Mouse (Mus musculus) limb, embryonic 12.5 days (tissue): ENCODE data around the gene Ints14. TPM values are rescaled to one million over a fixed set of nuclear protein-coding genes. Genes with fewer than 3 reads are reported as not detected.

ENCODE experiments used
- ATAC-seq: fragments of 200-750 bp; cut with Nextera tagmentation; 2 replicates; pipeline ENCODE4 v1.8.0; 2017; ENCODE audit warnings: low read depth, moderate TSS enrichment; ENCODE audit not compliant: insufficient number of reproducible peaks, insufficient read depth, low FRiP score, low TSS enrichment
- H3K27ac ChIP-seq: fragments of 300-500 bp; sonication (generic); 2 replicates; pipeline ENCODE4 v1.5.1; 2016; ENCODE audit warnings: mild to moderate bottlenecking, moderate library complexity
- H3K27me3 ChIP-seq: fragments of 300-500 bp; sonication (generic); 2 replicates; pipeline ENCODE4 v1.6.1; 2016; ENCODE audit warnings: mild to moderate bottlenecking, moderate library complexity
- H3K36me3 ChIP-seq: fragments of 300-500 bp; sonication (generic); 2 replicates; pipeline ENCODE4 v1.6.1; 2016; ENCODE audit warnings: mild to moderate bottlenecking, moderate library complexity
- H3K4me1 ChIP-seq: fragments of 300-500 bp; sonication (generic); replicated peaks from 2 replicates; pipeline ENCODE4 v1.6.1; 2016
- H3K4me2 ChIP-seq: fragments of 300-500 bp; sonication (generic); 2 replicates; pipeline ENCODE4 v1.6.1; 2016; ENCODE audit warnings: mild to moderate bottlenecking, moderate library complexity
- H3K4me3 ChIP-seq: fragments of 300-500 bp; sonication (generic); replicated peaks from 2 replicates; pipeline ENCODE4 v1.5.1; 2016; ENCODE audit warnings: mild to moderate bottlenecking
- H3K9ac ChIP-seq: fragments of 300-500 bp; sonication (generic); replicated peaks from 2 replicates; pipeline ENCODE4 v1.6.1; 2016; ENCODE audit warnings: mild to moderate bottlenecking, moderate library complexity
- H3K9me3 ChIP-seq: fragments of 300-500 bp; sonication (generic); 2 replicates; pipeline ENCODE4 v1.6.1; 2016; ENCODE audit warnings: mild to moderate bottlenecking, moderate library complexity
- WGBS: fragments of 180-500 bp; shearing (Covaris S2); methylation state at CpG from one replicate; pipeline ENCODE4 v1.1.7; 2016; 5-methylcytosine and 5-hydroxymethylcytosine counted together
- polyA plus RNA-seq: library from polyadenylated mRNA; unstranded; fragments of >200 nt; fragmentation: Nextera tagmentation; extraction: Ambion mirVana; gene quantifications from 2 replicates; pipeline ENCODE4 v1.2.1, GENCODE M21; 2016

Gene Ints14
- polyA plus RNA-seq, 1 experiment from 2014 or later = 60.2 TPM

- Histone ChIP-seq H3K36me3 (peaks cover 84% of the 10 kb centered on the region), H3K9ac (no peak overlapping the region), H3K4me1 (no peaks in the 10 kb centered on the region), H3K4me3 (no peak overlapping the region), H3K27ac (no peak overlapping the region), H3K4me2 (no peak overlapping the region), H3K27me3 (no peaks in the 10 kb centered on the region), H3K9me3 (no peaks in the 10 kb centered on the region)
- no peak for ATAC-seq
- whole genome bisulfite sequencing = 75% methylated on average over 4 of the region's 4 CpGs
Measured at GRCm38 (mm10) chr9:65001481-65001880, 40.8 kb downstream of the Ints14 start.

DNA sequence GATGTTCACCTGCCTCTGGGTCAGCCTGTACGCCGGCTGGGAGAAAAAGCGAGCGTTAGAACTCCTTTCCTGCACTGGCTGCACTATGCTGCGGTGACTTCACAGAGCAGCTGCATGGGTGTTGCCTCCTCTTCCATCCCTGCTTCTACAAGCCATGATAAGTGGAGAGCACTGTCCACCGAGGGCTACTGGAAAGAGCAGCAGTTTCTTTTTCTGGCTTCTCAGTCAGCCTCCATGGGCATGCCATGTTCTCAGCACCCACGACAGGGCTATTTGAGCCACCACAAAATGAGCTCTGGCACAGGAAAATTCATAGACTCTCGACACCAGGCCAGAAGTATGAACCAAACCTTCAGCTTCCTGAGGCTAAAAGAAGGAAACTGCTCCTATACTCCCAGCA lies 45.0 kb downstream of the Ints14 start:
- ATAC-seq = no peak
- no peak overlapping the region for H3K27ac ChIP-seq
- peaks cover 82% of the 10 kb centered on the region for H3K36me3 ChIP-seq
- H3K4me2 ChIP-seq = no peak overlapping the region
- no peaks in the 10 kb centered on the region for H3K27me3 ChIP-seq
- 0 out of 2 replicates have a peak, but pooled peaks cover 4% of the 10 kb centered on the region for H3K9me3 ChIP-seq
- WGBS = 94% methylated on average over 8 of the region's 8 CpGs
- H3K9ac ChIP-seq = no peak overlapping the region
- no peaks in the 10 kb centered on the region for H3K4me1 ChIP-seq
- no peak overlapping the region for H3K4me3 ChIP-seq

GRCm38 (mm10) chr9:65010632-65011031 lies 49.9 kb downstream of the Ints14 start:
- H3K27ac ChIP-seq = no peak overlapping the region
- no peaks in the 10 kb centered on the region for H3K4me1 ChIP-seq
- no peak overlapping the region for H3K9ac ChIP-seq
- no peak overlapping the region for H3K4me3 ChIP-seq
- WGBS = 90% methylated on average over 8 of the region's 8 CpGs
- H3K9me3 ChIP-seq = 0 out of 2 replicates have a peak, but pooled peaks cover 4% of the 10 kb centered on the region
- ATAC-seq = no peak
- H3K36me3 ChIP-seq = peaks cover 41% of the 10 kb centered on the region
- no peak overlapping the region for H3K4me2 ChIP-seq
- no peaks in the 10 kb centered on the region for H3K27me3 ChIP-seq

DNA sequence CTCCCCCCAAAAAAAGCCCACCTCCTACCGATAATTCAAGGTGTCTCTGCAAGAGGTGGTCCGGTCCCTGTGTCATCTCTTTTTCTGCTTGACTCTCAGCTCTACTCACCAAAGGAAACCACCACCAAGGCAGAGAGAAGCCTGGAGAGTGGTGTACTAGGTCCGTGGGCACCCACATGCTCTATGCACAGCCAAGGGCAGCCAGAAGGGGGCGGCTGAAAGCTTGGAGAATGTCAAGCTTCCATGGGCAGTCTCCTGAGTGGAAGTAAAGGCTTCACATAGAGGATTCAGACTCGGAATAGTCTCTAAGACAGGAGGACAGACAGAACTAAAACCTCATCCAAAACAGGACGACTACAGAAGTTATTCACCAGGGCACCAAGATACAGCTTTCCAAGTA lies 50.6 kb downstream of the Ints14 start:
- H3K9ac ChIP-seq = no peak overlapping the region
- H3K27ac ChIP-seq = no peak overlapping the region
- 0 out of 2 replicates have a peak, but pooled peaks cover 4% of the 10 kb centered on the region for H3K9me3 ChIP-seq
- ATAC-seq = no peak
- 61% methylated on average over 6 of the region's 6 CpGs for WGBS
- H3K4me2 ChIP-seq = no peak overlapping the region
- H3K27me3 ChIP-seq = no peaks in the 10 kb centered on the region
- H3K4me1 ChIP-seq = no peaks in the 10 kb centered on the region
- peaks cover 35% of the 10 kb centered on the region for H3K36me3 ChIP-seq
- no peak overlapping the region for H3K4me3 ChIP-seq

DNA sequence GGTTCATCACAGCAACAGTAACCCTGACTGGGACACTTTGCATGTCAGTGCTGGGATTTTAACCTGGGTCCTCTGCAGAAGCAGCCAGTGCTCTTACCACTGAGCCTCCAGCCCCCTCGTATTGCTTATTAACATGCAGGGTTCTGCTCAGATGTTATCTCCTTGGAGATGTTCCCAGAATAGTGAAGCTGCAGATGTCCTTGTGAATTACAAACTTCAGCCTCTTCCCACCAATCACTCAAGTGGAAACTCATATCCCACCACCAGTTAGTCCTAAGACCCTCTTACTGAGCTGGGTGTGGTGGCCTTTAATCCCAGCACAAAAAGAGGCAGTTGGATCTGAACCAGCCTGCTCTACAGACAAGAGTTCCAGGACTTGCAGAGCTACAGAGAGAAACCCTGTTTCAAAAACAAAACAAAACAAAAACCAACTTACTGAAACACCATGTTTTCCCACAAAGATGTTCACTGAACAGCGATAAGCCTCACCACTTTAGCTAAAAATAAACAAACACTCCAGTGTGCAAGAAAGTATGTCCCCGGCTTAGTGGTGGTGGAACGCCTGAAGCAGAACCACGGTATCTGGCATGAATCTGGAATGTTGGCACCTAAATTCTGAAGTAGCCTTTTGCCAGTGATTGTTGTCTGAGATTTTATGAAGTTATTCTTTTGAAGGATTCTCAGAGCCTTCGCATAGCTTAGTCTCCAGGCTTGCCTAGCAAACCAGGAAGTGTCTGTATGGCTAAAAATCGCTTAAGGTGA lies 54.9 kb downstream of the Ints14 start:
- peaks cover 21% of the 10 kb centered on the region for H3K4me1 ChIP-seq
- H3K9ac ChIP-seq = no peak overlapping the region
- peaks cover 1% of the 10 kb centered on the region; the same call in 1 of the 2 replicates for H3K36me3 ChIP-seq
- no peak for ATAC-seq
- no peak overlapping the region for H3K4me3 ChIP-seq
- H3K27ac ChIP-seq = no peak overlapping the region
- no peak overlapping the region for H3K4me2 ChIP-seq
- no peaks in the 10 kb centered on the region for H3K27me3 ChIP-seq
- 89% methylated on average over 7 of the region's 7 CpGs for WGBS
- no peaks in the 10 kb centered on the region for H3K9me3 ChIP-seq

DNA sequence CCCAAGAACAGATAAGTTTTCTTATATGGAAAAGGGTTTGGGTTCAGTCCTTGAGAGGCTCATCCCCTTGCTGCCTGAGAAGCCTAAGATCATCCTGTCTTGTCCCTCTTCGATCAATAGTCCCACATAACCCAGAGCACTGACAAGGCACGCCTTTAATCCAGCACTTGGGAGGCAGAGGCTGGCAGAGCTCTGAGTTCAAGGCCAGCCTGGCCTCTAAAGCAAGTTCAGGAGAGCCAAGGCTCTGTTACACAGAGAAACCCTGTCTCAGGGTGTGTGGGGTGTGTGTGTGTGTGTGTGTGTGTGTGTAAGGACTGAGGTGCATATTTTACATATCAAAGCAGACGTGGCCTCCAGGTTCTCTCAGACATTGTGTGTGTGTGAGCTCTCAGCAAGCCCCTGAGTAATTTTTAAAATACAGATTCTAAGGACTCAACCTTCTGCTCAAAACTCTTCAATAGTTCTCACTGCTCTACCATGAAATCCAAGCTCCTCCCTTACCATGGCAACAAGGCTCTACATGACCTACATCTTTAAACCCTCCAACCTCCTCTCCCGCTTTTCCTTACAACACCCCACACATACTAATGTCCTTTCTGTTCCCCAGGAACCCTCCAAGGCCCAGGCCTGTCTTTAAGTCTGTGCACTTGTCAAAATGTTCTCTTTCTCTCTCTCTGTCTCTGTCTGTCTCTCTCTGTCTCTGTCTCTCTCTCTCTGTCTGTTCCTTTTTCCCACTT lies 55.7 kb downstream of the Ints14 start:
- Histone ChIP-seq H3K27me3 (no peaks in the 10 kb centered on the region), H3K4me2 (no peak overlapping the region), H3K4me1 (peaks cover 21% of the 10 kb centered on the region), H3K36me3 (no peaks in the 10 kb centered on the region), H3K9ac (no peak overlapping the region), H3K27ac (no peak overlapping the region), H3K9me3 (no peaks in the 10 kb centered on the region), H3K4me3 (no peak overlapping the region)
- no peak for ATAC-seq
- WGBS = 86% methylated on average over 4 of the region's 4 CpGs

DNA sequence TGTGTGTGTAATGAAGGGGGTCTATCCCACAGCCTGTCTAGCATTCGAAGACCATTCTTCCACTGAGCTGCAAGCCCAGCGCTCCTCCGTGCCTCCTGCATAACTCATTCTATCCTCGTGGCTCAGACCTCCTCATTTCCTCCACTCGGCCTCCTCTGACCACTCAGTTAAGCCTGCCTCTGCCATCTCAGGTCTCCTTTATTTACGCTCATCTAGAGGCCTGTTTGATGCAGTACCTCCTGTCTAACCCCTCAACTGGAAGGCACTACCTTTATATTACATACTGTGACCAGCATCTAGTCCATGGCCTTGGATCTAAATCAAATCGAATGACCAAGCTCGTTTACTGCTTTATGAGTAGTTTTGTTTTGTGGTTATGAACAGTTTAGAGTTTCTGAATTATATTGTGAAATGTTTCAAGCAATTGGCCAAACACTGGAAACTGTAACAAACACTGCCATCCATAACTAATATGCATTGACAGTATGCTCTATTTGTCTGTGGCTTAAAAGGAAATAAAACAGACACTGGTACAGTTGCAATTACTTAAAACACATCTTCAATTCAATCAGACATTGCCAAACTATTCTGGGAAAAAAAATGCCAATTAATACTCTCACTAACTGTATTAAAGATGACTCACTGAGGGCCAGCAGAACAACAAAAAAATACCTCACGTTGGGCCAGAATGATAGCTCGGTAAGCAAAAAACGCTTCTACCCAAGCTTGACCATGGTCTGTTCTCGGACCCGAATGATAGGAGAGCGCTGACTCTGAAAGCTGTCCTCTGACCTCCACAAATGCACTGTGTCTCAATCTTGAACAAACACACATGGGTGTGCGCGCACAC lies 56.5 kb downstream of the Ints14 start:
- no peak overlapping the region for H3K4me2 ChIP-seq
- no peak for ATAC-seq
- peaks cover 25% of the 10 kb centered on the region for H3K4me1 ChIP-seq
- H3K27ac ChIP-seq = no peak overlapping the region
- no peaks in the 10 kb centered on the region for H3K9me3 ChIP-seq
- no peaks in the 10 kb centered on the region for H3K27me3 ChIP-seq
- WGBS = 83% methylated on average over 16 of the region's 16 CpGs
- H3K4me3 ChIP-seq = no peak overlapping the region
- no peaks in the 10 kb centered on the region for H3K36me3 ChIP-seq
- H3K9ac ChIP-seq = no peak overlapping the region

DNA sequence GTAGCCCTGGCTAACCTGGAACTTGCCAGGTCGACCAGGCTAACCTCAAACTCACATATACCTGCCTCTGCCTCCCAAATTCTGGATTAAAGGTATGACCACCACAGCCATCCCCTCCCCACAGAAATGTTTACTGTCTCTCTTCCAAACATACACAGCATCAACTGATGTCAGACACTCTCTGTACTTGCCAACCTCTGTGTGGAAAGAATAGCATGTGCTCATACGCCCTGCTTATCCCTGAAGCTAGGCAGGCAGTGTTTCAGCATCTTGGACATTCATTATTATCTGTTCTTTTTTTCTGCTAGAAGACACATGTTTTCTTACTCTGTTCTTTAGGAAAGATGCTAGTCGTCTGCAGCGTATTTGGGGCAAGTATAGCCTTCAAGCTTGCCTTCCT lies 57.2 kb downstream of the Ints14 start:
- WGBS = 85% methylated on average over 4 of the region's 4 CpGs
- Histone ChIP-seq H3K4me3 (no peak overlapping the region), H3K36me3 (no peaks in the 10 kb centered on the region), H3K27me3 (no peaks in the 10 kb centered on the region), H3K4me1 (peaks cover 26% of the 10 kb centered on the region), H3K4me2 (no peak overlapping the region), H3K27ac (no peak overlapping the region), H3K9me3 (no peaks in the 10 kb centered on the region), H3K9ac (no peak overlapping the region)
- no peak for ATAC-seq

- H3K4me2 ChIP-seq = 0 out of 2 replicates have a peak overlapping the region, but pooled peaks have one; percentile 11
- H3K36me3 ChIP-seq = no peaks in the 10 kb centered on the region
- ATAC-seq = no peak
- peaks cover 26% of the 10 kb centered on the region for H3K4me1 ChIP-seq
- no peaks in the 10 kb centered on the region for H3K27me3 ChIP-seq
- 80% methylated on average over 3 of the region's 3 CpGs for WGBS
- no peak overlapping the region for H3K4me3 ChIP-seq
- H3K9ac ChIP-seq = 0 out of 2 replicates have a peak overlapping the region, but pooled peaks have one; percentile 19
- H3K9me3 ChIP-seq = no peaks in the 10 kb centered on the region
- H3K27ac ChIP-seq = no peak overlapping the region
Measured at GRCm38 (mm10) chr9:65018588-65019121, 58.0 kb downstream of the Ints14 start.

DNA sequence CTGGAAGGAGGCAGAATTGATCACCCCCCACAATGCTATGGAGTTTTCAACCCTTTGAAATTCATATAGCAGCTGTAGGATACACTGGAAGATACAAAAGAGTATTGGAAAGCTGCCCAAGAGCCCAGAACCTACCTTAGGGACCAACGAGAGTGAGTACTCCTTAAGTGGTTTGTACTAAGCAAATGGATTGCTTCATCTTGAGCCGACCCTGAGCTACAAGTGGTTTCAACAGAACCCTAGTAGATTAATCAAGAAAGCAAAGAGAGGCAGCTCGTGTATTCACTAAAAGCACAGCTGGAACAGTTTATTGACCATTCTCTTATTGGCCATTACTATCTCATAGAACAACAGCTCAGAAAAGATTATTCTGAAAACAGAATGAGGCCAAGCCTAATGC lies 58.4 kb downstream of the Ints14 start:
- 63% methylated on average over 3 of the region's 3 CpGs for WGBS
- 0 out of 2 replicates have a peak overlapping the region, but pooled peaks have one; percentile 19 for H3K9ac ChIP-seq
- no peaks in the 10 kb centered on the region for H3K36me3 ChIP-seq
- peaks cover 26% of the 10 kb centered on the region for H3K4me1 ChIP-seq
- no peaks in the 10 kb centered on the region for H3K27me3 ChIP-seq
- no peak overlapping the region for H3K27ac ChIP-seq
- H3K4me2 ChIP-seq = 0 out of 2 replicates have a peak overlapping the region, but pooled peaks have one; percentile 11
- H3K4me3 ChIP-seq = no peak overlapping the region
- no peaks in the 10 kb centered on the region for H3K9me3 ChIP-seq
- ATAC-seq = no peak
